Comparison of ENCODE assay signal across 25 mouse cellular contexts in the genomic region with DNA sequence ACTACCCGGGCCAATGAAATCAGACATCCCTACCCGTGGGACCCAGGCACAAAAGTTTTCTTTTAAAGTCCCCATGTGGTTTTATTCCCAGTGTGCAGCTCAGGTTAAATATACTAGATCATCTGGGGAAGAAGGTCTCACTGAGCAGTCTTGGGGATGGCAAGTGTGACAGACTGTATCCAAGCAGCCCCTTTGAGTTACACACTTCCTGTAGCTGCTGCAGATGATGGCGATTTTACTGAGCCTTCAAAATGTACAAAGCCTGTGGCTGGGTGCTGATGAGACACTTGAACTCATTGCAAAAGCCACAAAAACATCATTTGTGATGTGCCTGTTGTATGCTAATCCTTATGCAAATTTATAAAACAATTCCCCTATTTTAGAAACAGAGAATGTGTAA.
"Had no signal": no experiment of that assay in that cellular context is flagged by ENCODE, and none has a peak within 500 bp of the region (broad histone marks: within the 10 kb centered on the region; RNA-seq: fewer than 3 reads in every experiment).

No protein-coding gene starts in this region.

- H3K36me3 ChIP-seq: limb, embryonic 10.5 days; limb, embryonic 13.5 days; liver, embryonic 12.5 days; liver, embryonic 15.5 days; lung, embryonic 15.5 days; midbrain, embryonic 10.5 days; midbrain, embryonic 13.5 days; neural tube, embryonic 12.5 days; neural tube, embryonic 15.5 days had no signal

- DNase-seq: kidney, adult 2 months; kidney, postnatal 25 days; layer of hippocampus, adult 9-11 months; liver; lung, adult 18-20 months; lung, postnatal 10 days; lung, postnatal 36 days; right cerebral cortex, adult 18-20 months; right cerebral cortex, postnatal 14 days; thymus, postnatal 36 days had no signal

- ATAC-seq: liver, embryonic 12.5 days; midbrain, embryonic 13.5 days; midbrain, embryonic 16.5 days had no signal

- H3K27ac ChIP-seq: kidney, postnatal 0 days; layer of hippocampus, adult 2 months; limb, embryonic 10.5 days; limb, embryonic 13.5 days; liver, embryonic 12.5 days; liver, embryonic 15.5 days; lung, embryonic 15.5 days; midbrain, embryonic 10.5 days; midbrain, embryonic 13.5 days; neural tube, embryonic 12.5 days; neural tube, embryonic 15.5 days; stomach, postnatal 0 days had no signal

- H3K4me3 ChIP-seq: layer of hippocampus, adult 2 months; limb, embryonic 10.5 days; limb, embryonic 13.5 days; liver, embryonic 12.5 days; liver, embryonic 15.5 days; lung, embryonic 15.5 days; megakaryocyte, embryonic 14.5 days; midbrain, embryonic 10.5 days; midbrain, embryonic 13.5 days; myocyte; neural tube, embryonic 12.5 days; neural tube, embryonic 15.5 days had no signal

- H3K4me1 ChIP-seq: limb, embryonic 13.5 days; liver, embryonic 12.5 days; liver, embryonic 15.5 days; lung, embryonic 15.5 days had no signal

- H3K27me3 ChIP-seq: limb, embryonic 13.5 days; liver, embryonic 12.5 days; liver, embryonic 15.5 days; lung, embryonic 15.5 days; neural tube, embryonic 12.5 days; neural tube, embryonic 15.5 days had no signal
